Mouse (Mus musculus) olfactory bulb, adult 2 months (tissue): Measurements from ENCODE around the gene Slc1a3. TPM values are rescaled to one million over a fixed set of nuclear protein-coding genes. Genes with fewer than 3 reads are reported as not detected.

Experiments used
- H3K27ac ChIP-seq: fragments of 200-500 bp; 2 replicates; pipeline ENCODE4 v1.5.1; 2012; ENCODE audit warnings: low read depth, low read length; ENCODE audit not compliant: insufficient read depth
- H3K4me1 ChIP-seq: fragments of 200-500 bp; 2 replicates; pipeline ENCODE4 v1.6.1; 2012; ENCODE audit warnings: low read length; ENCODE audit not compliant: control insufficient read depth, insufficient read depth
- H3K4me3 ChIP-seq: fragments of 200-500 bp; 2 replicates; pipeline ENCODE4 v1.5.1; 2012; ENCODE audit warnings: mild to moderate bottlenecking, low read depth, low read length, moderate library complexity; ENCODE audit not compliant: insufficient read depth
- CTCF ChIP-seq: fragments of 200-500 bp; IDR thresholded peaks from 2 replicates; pipeline ENCODE4 v1.5.1; 2012; ENCODE audit warnings: low read depth, mild to moderate bottlenecking, low read length, moderate library complexity; ENCODE audit not compliant: insufficient read depth
- POLR2A ChIP-seq: fragments of 200-500 bp; IDR thresholded peaks from 2 replicates; pipeline ENCODE4 v1.6.1; 2012; ENCODE audit warnings: mild to moderate bottlenecking, low read depth, low read length, moderate library complexity; ENCODE audit not compliant: insufficient read depth
- WGBS: fragments of 180-500 bp; shearing (Covaris S2); methylation state at CpG from one replicate; pipeline ENCODE4 v1.1.7; 2018; 5-methylcytosine and 5-hydroxymethylcytosine counted together
- polyA plus RNA-seq: library from polyadenylated mRNA; stranded (reverse); fragments of >200 nt; gene quantifications from 2 replicates; pipeline ENCODE4 v1.2.4, GENCODE M21; 2012; ENCODE audit warnings: low replicate concordance; ENCODE audit not compliant: missing spikeins, insufficient read depth, insufficient read length

Gene Slc1a3
- polyA plus RNA-seq, 1 experiment = 312 TPM

DNA sequence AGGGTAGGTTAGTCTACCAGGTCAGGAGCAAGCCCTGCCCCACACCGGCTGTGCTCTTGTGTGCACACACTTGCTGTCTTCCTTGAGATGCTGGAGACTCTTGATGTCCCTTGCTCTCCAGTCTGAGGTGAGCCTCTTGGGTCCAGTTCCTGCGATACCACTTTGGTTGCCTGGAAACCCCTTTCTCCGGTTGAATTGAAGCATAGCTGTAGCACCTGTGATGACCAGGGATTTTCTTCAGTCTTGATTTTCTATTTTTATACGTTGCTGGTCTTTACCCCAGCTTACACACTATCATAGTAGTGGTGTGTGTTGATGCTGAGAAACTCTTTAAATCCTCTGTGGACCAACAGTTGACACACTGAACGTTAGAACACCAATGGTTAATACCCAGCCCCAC lies 95.9 kb downstream of the Slc1a3 start:
- TF ChIP-seq POLR2A (no peak), CTCF (no peak)
- Histone ChIP-seq H3K4me1 (no peaks in the 10 kb centered on the region; the same call in 1 of the 2 replicates), H3K27ac (no peak overlapping the region), H3K4me3 (no peak overlapping the region)
- 78% methylated on average over 5 of the region's 5 CpGs for whole genome bisulfite sequencing

DNA sequence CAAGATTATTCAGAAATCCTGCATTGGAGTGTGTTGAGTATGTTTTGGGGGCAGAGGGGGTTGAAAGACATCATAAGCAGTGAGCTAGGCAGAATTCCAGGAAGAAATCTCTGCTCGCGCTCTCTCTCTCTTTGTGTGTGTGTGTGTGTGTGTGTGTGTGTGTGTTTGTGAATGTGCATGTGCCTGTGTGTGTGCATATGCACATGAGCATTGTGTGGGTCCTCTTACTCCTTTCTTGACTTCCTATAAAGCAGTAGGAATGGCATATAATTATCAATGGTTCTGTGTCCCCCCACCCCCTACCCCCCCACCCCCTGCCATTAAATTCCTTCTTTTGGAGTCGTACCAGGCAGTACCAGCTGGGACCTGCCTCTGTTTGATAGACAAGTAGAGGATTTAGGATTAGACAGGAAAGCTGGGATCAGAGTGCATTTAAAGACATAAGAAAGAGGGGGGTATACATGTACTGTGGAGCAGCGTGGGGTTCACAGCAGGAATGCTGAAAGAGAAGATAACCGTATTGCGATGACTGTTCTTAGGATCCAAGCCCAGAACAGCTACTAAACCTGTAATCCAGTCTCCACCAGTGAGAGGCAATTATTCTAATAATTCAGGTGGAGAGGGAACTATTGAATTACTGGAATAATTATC lies 104.9 kb downstream of the Slc1a3 start:
- Histone ChIP-seq H3K4me3 (no peak overlapping the region), H3K4me1 (no peaks in the 10 kb centered on the region), H3K27ac (no peak overlapping the region)
- TF ChIP-seq POLR2A = no peak
- no peak for TF ChIP-seq CTCF
- WGBS = 20% methylated on average over 6 of the region's 6 CpGs

DNA sequence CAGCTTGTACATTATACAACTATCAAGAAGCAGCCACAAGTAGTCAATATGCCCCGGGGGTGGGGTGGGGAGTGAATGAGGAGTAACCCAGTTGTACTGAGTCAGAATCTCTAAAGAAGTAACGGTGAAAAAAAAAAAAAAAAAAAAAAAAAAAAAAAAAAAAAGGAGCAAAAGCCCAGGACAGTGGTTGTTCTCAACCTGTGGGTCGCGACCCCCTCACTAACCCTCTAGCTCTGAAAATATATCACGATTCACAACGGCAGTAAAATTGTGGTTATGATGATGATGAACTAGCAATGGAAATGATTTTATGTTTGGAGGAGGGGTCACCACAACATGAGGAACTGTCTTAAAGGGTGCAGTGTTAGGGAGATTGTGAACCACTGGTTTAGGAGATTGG lies 108.2 kb downstream of the Slc1a3 start:
- no peak overlapping the region for H3K4me3 ChIP-seq
- WGBS = 81% methylated on average over 6 of the region's 6 CpGs
- no peak overlapping the region for H3K27ac ChIP-seq
- TF ChIP-seq POLR2A (no peak), CTCF (no peak)
- no peaks in the 10 kb centered on the region for H3K4me1 ChIP-seq

DNA sequence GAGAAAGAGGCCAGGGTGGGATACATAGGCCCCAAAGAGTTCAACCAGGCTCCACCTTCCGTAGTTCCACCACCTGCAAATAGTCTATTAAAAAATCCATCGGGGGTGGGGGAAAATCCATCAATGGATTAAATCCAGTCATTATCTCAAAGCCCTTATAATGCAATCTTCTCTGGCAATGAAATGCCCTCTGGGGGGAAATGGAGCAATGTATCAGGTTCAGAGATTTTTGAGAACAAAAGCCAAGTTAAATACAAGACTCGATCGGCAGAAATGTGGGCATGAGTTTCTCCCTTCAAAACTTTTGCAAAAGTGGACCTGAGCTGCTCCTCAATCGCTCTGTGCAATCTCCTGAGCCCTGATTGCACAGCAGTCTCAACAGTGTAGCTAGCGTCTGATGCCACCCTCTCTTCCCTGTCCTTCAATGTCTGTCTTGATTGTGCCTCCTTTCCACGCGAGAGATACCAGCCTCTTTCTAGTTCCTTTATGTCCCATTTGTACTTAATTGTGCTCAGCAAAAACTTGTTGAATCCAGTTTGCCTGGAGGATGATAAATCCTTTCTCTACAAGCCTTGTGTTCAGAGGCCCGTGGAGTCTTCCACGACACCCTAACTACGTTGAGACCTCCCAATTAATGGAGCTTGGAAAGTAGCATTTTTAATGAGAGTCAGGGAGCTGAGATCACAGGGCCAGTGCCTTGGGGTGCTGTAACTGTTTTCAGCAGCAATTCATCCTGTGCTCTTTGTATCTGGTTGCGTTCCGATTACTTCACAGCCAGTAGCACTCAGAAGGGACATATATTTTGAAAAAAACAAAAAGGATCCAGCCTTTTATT lies 109.0 kb downstream of the Slc1a3 start:
- Histone ChIP-seq H3K4me3 (no peak overlapping the region), H3K27ac (no peak overlapping the region), H3K4me1 (no peaks in the 10 kb centered on the region)
- no peak for TF ChIP-seq CTCF
- no peak for TF ChIP-seq POLR2A
- 56% methylated on average over 13 of the region's 13 CpGs for WGBS

DNA sequence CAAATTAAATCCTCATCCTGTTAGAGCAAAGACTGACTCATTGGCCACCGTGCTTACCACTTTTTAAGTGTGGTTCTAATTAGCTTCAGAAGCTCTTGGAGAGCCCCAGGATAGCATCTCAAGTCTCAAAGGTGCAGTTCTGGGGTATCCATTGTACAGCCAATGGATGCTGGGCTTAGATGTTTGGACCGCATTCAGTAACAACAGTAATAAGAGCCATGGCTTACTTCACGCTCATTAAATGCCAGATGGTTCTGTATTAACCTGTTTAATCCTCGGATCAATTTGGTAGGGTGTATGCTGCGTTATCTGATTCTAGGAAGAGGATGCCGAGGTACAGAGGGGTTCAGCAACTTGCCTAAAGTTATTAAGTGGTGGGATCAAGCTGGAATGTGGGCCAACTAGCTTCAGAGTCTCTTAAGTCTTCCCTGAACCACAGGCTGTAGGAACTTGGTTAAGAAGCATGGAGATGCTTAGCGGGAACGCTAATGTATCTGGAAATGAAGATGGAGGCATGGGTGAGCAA lies 114.1 kb downstream of the Slc1a3 start:
- Histone ChIP-seq H3K4me1 (no peaks in the 10 kb centered on the region), H3K27ac (no peak overlapping the region), H3K4me3 (no peak overlapping the region)
- WGBS = 84% methylated on average over 8 of the region's 8 CpGs
- TF ChIP-seq CTCF = no peak
- no peak for TF ChIP-seq POLR2A

DNA sequence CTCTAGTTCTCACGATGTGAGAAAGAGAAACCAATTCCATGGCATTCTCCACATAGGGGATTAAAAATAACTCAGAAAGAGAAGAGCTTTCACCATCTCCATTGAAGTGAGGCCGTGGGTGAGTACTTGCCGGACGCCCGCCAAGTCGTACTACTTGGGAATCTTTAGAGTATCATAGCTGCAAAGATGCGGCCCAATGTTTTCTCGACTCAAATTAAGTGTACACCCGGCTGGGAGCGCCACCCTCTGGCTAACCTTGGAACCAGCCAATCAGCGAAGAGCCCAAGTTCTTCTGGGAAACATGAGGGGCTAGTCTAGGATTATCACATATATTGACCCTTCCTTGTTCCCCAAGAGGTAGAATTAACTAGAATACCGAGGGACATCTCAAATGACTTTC lies 115.3 kb downstream of the Slc1a3 start:
- no peak overlapping the region for H3K27ac ChIP-seq
- no peak overlapping the region for H3K4me3 ChIP-seq
- no peak for TF ChIP-seq CTCF
- no peak for TF ChIP-seq POLR2A
- H3K4me1 ChIP-seq = no peaks in the 10 kb centered on the region
- WGBS = 83% methylated on average over 12 of the region's 12 CpGs

DNA sequence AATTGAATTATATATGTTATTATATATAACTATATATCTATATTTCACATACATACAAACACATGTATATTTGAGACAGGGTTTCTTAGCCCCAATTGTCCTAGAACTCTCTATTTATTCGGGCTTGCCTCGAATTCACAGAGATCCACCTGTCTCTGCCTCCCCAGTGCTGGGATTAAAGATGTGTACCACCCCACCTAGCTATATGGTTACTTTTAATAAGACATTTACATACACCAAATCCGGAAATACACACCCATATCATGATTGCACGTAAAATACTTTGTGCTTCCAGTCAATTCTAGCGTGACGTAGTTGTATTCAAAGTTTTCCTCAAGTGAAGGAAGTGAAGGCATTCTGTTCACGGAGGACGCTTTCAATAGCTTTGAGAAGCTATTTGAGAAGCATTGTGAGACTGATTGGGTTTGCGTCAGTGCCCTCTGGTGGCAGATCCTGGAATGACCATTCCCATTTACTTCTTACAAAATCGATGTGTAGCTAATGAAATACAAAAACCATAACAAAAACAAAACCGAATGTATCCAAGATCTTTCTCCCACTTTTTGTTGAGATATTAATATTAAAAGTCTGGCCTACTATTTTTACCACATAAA lies 121.0 kb downstream of the Slc1a3 start:
- Histone ChIP-seq H3K4me1 (no peaks in the 10 kb centered on the region), H3K4me3 (no peak overlapping the region), H3K27ac (no peak overlapping the region)
- WGBS = 17% methylated on average over 11 of the region's 11 CpGs
- no peak for TF ChIP-seq POLR2A
- TF ChIP-seq CTCF = no peak

DNA sequence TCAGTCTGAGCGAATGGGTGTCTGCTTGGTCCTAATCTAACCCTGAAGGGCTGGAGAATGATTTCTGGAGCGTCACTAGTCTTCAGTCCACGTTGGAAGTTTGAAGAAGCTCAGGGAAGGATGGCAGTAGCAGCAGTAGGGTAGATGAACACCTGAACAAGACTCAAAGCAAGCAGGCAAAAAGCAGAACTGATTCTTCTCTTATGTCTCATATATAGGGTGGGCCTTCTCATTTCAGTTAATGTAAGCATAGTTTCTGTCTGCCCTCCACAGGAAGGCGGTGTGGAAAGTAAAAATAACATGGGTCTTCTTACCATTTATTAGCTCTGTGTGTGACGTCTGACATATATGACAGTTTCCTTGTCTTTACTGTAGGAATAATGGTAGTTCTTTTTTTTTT lies 122.5 kb downstream of the Slc1a3 start:
- Histone ChIP-seq H3K4me1 (no peaks in the 10 kb centered on the region), H3K27ac (no peak overlapping the region), H3K4me3 (no peak overlapping the region)
- WGBS = 92% methylated on average over 5 of the region's 5 CpGs
- TF ChIP-seq POLR2A = no peak
- no peak for TF ChIP-seq CTCF

DNA sequence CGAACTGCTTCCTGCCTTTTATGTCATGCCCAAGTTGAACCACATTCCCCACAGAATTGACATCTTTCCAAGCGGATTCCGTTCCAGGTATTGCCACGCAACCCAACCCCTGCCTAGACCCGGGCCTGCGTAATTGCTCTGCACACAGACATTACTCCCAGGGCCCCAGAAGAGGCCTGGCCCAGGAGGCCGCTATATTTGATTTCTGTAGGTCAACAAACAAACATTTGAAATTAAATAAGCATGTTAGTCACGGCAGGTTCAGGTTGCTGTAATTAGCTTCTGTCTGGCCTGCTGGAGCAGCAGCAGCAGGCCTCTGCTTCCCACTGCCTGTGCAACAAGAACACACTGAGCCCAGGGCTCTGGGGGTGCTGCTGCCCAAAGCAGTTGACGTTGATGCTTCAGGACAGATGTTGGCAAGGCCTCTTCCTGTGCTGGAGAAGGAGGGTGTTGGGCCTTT lies 123.7 kb downstream of the Slc1a3 start:
- Histone ChIP-seq H3K4me3 (no peak overlapping the region), H3K4me1 (no peaks in the 10 kb centered on the region), H3K27ac (no peak overlapping the region)
- TF ChIP-seq POLR2A (no peak), CTCF (no peak)
- 87% methylated on average over 9 of the region's 9 CpGs for WGBS

Other genes with a start within 250 kb of the Slc1a3 start
- not detected in 2 replicates for gene Gm2310, start 190.8 kb downstream of the Slc1a3 start, polyA plus RNA-seq